Mouse (Mus musculus) ES-Bruce4 (cell line): Measurements from ENCODE around the gene Rab4a. TPM values are rescaled to one million over a fixed set of nuclear protein-coding genes. Genes with fewer than 3 reads are reported as not detected.

ENCODE experiments used
- H3K27ac ChIP-seq: 2 replicates; pipeline ENCODE4 v1.5.1; 2012; ENCODE audit warnings: low read length, inconsistent platforms; ENCODE audit not compliant: insufficient read depth
- H3K27me3 ChIP-seq: 2 replicates; pipeline ENCODE4 v1.6.1; 2012; ENCODE audit warnings: mild to moderate bottlenecking, low read length, inconsistent platforms; ENCODE audit not compliant: control insufficient read depth, poor library complexity, insufficient read depth, severe bottlenecking
- H3K36me3 ChIP-seq: 2 replicates; pipeline ENCODE4 v1.6.1; 2012; ENCODE audit warnings: inconsistent platforms, mild to moderate bottlenecking, low read length, moderate library complexity; ENCODE audit not compliant: control insufficient read depth, poor library complexity, insufficient read depth, severe bottlenecking
- H3K4me1 ChIP-seq: one replicate; pipeline ENCODE4 v1.8.1; 2011; ENCODE audit warnings: low read length; ENCODE audit not compliant: control insufficient read depth, insufficient read depth
- H3K4me3 ChIP-seq: 2 replicates; pipeline ENCODE4 v1.5.1; 2011; ENCODE audit warnings: low read depth, mild to moderate bottlenecking, low read length
- H3K9ac ChIP-seq: 2 replicates; pipeline ENCODE4 v1.6.1; 2012; ENCODE audit warnings: low read depth, mild to moderate bottlenecking, inconsistent platforms; ENCODE audit not compliant: poor library complexity, severe bottlenecking
- H3K9me3 ChIP-seq: replicated peaks from 2 replicates; pipeline ENCODE4 v1.6.1; 2012; ENCODE audit warnings: mild to moderate bottlenecking, low read length, inconsistent platforms; ENCODE audit not compliant: control insufficient read depth, poor library complexity, insufficient read depth, severe bottlenecking
- CTCF ChIP-seq: IDR thresholded peaks from one replicate; pipeline ENCODE4 v1.8.1; 2011; ENCODE audit warnings: low read depth, low read length
- EP300 ChIP-seq: IDR thresholded peaks from 2 replicates; pipeline ENCODE4 v1.6.1; 2011; ENCODE audit warnings: low read depth, low read length; ENCODE audit not compliant: insufficient read depth
- POLR2A ChIP-seq: IDR thresholded peaks from one replicate; pipeline ENCODE4 v1.8.1; 2011; ENCODE audit warnings: low read length; ENCODE audit not compliant: insufficient read depth
- polyA plus RNA-seq: library from polyadenylated mRNA; stranded (reverse); fragments of >200 nt; gene quantifications from 2 replicates; pipeline ENCODE4 v1.2.4, GENCODE M21; 2011; ENCODE audit warnings: low read depth; ENCODE audit not compliant: missing spikeins, insufficient read depth, insufficient read length

Rab4a gene
- polyA plus RNA-seq, 1 experiment = 26.1 TPM

DNA sequence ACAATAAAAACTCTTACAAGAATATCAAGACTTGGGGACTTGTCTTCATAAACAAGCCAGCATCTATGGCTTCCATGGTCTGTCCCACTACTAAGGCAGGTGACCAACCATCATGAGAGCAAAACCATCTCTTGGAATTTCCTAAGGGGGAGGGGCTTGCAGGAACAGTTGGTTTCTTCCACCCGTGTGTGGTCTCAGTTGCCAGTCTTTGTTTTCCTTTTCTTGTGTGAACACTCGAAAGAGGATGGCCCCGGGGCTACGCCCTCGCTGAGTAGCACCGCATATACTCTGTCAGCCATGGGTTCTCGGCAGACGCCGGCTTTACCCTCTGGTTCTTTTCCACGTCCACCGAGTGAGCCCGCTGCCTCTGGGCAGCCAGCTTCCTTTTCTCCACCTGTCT lies 36.3 kb downstream of the Rab4a start:
- Histone ChIP-seq H3K4me1 (peaks cover 5% of the 10 kb centered on the region), H3K9ac (no peak overlapping the region), H3K27me3 (no peaks in the 10 kb centered on the region), H3K4me3 (no peak overlapping the region), H3K27ac (no peak overlapping the region), H3K9me3 (no peaks in the 10 kb centered on the region), H3K36me3 (0 out of 2 replicates have a peak, but pooled peaks cover 2% of the 10 kb centered on the region)
- no peak for TF ChIP-seq EP300
- TF ChIP-seq CTCF = no peak
- TF ChIP-seq POLR2A = no peak

DNA sequence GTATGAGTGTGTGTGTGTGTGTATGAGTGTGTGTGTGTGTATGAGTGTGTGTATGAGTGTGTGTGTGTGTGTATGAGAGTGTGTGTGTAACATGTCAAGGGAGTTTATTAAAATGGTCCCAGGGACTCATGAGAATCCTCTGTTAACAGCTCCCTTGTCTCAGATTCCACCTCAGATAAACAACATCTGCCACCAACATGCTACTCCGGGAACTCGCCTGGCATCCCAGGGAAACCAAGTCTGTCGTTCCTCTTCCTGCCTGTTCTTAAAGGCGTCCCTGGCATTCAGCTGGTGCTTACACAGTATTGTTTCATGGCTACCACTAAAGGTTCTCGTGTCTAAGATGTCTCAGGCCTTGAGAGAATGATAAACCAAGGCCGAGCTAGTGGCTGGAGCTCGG lies 38.6 kb downstream of the Rab4a start:
- Histone ChIP-seq H3K4me3 (no peak overlapping the region), H3K27ac (no peak overlapping the region), H3K9me3 (no peaks in the 10 kb centered on the region), H3K9ac (no peak overlapping the region), H3K27me3 (no peaks in the 10 kb centered on the region), H3K36me3 (0 out of 2 replicates have a peak, but pooled peaks cover 2% of the 10 kb centered on the region), H3K4me1 (peaks cover 8% of the 10 kb centered on the region)
- TF ChIP-seq CTCF (no peak), POLR2A (no peak), EP300 (no peak)

DNA sequence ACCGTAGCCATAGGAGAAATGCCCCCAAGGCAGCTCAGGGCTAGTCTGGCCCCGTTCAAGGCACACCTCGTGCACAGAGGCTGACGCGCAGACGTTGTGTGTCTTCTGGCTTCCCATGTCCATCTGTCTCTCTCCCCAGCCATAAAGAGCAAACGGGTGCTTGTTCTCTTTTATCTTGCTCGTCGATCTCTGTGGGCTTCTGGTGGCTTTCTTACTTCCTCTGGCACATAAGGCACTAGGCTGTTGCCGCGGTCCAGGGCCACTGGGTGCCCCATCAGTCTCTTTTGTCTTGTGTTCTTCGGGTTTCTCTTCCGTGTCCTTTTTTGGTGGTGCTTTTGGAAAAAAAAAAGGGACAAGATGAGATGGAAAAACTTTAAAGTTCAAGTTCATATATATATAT lies 39.3 kb downstream of the Rab4a start:
- Histone ChIP-seq H3K27me3 (no peaks in the 10 kb centered on the region), H3K9ac (no peak overlapping the region), H3K4me1 (peaks cover 8% of the 10 kb centered on the region), H3K4me3 (no peak overlapping the region), H3K9me3 (no peaks in the 10 kb centered on the region), H3K36me3 (0 out of 2 replicates have a peak, but pooled peaks cover 2% of the 10 kb centered on the region), H3K27ac (no peak overlapping the region)
- TF ChIP-seq POLR2A = no peak
- no peak for TF ChIP-seq CTCF
- no peak for TF ChIP-seq EP300

DNA sequence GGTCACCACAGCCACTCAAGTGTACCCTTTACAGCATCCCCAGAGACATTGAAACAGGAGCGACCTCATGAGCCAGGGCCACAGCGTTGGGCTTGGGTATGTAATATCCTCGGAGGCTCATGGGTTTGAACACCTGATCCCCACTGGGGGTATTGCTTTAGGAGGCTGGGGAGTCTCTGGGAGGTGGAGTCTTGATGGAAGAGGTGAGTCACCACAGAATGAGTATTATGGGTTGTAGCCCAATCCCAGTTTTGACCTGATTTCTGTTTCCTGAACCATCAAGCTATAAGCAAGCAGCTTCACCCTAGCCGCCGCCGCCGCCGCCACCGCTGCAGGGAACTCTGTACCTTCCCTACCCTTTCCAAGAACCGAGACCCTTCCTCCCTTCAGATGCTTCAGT lies 40.2 kb downstream of the Rab4a start:
- H3K4me1 ChIP-seq = peaks cover 8% of the 10 kb centered on the region
- H3K9ac ChIP-seq = no peak overlapping the region
- TF ChIP-seq CTCF = no peak
- TF ChIP-seq EP300 = no peak
- TF ChIP-seq POLR2A = no peak
- H3K27me3 ChIP-seq = no peaks in the 10 kb centered on the region
- H3K9me3 ChIP-seq = no peaks in the 10 kb centered on the region
- no peak overlapping the region for H3K4me3 ChIP-seq
- H3K27ac ChIP-seq = no peak overlapping the region
- 0 out of 2 replicates have a peak, but pooled peaks cover 2% of the 10 kb centered on the region for H3K36me3 ChIP-seq

DNA sequence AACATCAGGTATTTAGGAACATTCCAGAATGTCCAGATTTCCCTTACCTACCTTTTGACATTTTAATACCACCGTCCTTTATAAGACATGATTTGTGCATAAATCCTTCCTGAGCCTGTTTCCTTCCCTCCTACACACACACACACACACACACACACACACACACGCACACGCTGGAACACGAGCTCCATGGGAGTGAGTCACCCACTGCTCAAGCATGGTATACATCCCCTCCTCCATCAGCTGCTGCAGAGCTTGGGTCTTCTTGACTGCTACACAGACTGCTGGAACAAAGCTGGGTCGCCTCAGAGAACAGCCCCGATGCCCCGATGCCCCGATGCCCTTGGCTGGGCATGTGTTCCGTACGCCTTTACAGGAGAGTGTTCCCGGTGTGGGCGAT lies 40.7 kb downstream of the Rab4a start:
- Histone ChIP-seq H3K27me3 (no peaks in the 10 kb centered on the region), H3K4me1 (peaks cover 8% of the 10 kb centered on the region), H3K36me3 (no peaks in the 10 kb centered on the region), H3K9ac (no peak overlapping the region), H3K27ac (no peak overlapping the region), H3K4me3 (no peak overlapping the region), H3K9me3 (no peaks in the 10 kb centered on the region)
- TF ChIP-seq POLR2A = no peak
- no peak for TF ChIP-seq EP300
- TF ChIP-seq CTCF = no peak

DNA sequence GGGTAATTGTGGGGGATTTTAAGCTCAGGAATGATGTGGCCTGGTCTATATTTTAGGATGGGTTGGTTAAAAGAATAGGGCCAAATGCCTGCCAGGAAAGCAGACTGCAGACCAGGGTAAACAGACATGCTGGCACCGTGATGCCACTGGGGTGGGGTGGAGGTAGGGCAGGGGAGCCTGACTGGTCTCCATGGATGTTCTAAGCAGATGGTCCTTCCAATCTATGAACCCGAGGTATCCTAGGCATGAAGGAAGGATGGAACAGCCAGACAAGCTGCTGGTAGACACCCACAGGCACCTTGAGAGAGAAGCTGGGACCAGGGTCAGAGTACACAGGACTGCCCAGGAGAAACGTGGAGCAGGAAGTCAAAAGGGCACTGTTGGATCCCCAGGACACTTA lies 41.8 kb downstream of the Rab4a start:
- TF ChIP-seq CTCF (no peak), EP300 (no peak), POLR2A (no peak)
- H3K27me3 ChIP-seq = no peaks in the 10 kb centered on the region
- no peak overlapping the region for H3K9ac ChIP-seq
- peaks cover 8% of the 10 kb centered on the region for H3K4me1 ChIP-seq
- H3K9me3 ChIP-seq = no peaks in the 10 kb centered on the region
- no peak overlapping the region for H3K27ac ChIP-seq
- no peak overlapping the region for H3K4me3 ChIP-seq
- H3K36me3 ChIP-seq = no peaks in the 10 kb centered on the region
